Mouse (Mus musculus) cerebellum, postnatal 25 days (tissue): ENCODE data around the gene Oas2.
A peak's percentile ranks its signal among the peaks of the same experiment; 100 is the strongest.

Experiments used
- DNase-seq, 2 experiments: peaks; one replicate each; pipeline ENCODE4 v3.0.0; 2021; ENCODE audit warnings: mixed read lengths in 2 of 2

Gene Oas2

GRCm38 (mm10) chr5:120694695-120695074 lies 55.0 kb downstream of the Oas2 start:
- peak; percentile 74 to 79 for DNase-seq

DNA sequence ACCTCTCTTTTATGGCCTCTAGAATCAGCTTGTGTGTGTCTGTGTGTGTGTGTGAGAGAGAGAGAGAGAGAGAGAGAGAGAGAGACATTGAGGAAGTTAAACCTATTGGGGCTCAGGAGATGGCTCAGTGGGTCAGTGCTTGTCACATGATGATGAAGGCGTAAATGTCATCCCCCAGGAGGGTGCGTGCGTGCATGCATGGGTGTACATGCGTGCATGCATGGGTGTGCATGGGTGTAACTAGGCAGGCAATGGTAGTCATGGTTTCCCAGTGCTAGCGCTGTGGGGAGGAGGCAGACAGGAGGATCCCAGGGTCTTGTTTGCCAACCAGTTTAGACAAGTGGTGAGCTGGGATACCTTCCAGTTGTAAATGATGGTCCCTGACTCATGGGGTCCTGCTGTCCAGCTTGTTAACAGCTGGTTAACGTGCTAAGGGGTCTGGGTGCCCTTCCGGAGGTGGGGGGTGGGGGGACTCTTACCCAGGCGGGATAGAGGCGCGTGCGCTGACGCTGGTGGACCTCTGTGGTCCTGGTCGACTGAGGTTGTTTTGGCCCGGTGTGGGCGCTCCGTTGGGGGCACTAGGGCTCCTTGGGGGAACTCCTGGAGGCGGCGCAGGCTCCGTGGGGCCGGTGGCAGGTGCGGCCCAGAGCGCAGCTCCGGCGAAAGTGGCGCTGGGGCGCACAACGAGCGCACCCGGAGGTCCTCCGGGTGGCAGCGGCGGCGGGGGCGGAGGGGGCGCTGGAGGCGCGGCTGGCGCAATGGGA lies 55.5 kb downstream of the Oas2 start:
- no peak for DNase-seq

- no peak for DNase-seq
Observed at GRCm38 (mm10) chr5:120692034-120692433, 57.6 kb downstream of the Oas2 start.

- DNase-seq: no peak
Observed at GRCm38 (mm10) chr5:120690417-120690816, 59.2 kb downstream of the Oas2 start.

DNA sequence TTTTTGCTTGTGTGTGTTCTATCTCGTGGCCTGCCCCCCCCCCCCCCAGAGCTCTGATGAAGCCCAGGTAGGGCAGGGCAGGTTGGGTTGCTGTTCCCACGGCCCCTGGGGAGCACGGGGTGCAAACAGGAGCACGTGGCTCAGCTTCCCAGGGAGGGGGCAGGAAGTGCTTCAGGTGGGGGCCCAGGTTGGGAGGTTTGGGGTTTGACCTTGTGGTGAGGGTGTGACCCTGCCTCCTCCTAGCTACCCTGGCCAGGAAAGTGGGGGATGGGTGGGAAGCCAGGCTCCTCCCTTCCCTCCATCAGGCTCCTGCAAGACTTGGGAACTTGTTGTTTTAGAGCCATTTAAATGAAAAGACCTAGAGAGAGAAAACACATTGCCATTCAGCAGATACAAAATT lies 61.2 kb downstream of the Oas2 start:
- no peak for DNase-seq

DNA sequence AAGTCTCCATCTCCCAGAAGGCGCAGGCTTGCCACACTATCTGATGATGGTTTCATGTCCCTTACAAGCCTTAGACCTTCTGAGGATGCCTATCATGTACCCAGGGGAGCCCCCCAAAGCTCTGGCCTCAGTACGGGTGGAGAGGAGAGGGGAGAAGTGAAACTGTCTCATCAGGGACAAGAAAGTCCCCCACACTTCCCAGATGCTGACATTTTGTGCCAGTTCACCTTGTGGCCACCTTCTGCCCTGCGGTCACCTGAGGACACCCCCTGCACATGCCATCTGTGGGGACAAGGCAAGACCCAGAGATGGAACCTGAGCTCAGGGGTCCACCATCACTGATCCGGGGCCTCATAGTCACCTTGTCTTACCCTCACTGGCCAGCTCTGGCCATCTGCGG lies 61.8 kb downstream of the Oas2 start:
- no peak for DNase-seq

- DNase-seq: no peak
Observed at GRCm38 (mm10) chr5:120687484-120687851, 62.2 kb downstream of the Oas2 start.

GRCm38 (mm10) chr5:120686749-120687483 lies 62.7 kb downstream of the Oas2 start:
- no peak for DNase-seq

DNA sequence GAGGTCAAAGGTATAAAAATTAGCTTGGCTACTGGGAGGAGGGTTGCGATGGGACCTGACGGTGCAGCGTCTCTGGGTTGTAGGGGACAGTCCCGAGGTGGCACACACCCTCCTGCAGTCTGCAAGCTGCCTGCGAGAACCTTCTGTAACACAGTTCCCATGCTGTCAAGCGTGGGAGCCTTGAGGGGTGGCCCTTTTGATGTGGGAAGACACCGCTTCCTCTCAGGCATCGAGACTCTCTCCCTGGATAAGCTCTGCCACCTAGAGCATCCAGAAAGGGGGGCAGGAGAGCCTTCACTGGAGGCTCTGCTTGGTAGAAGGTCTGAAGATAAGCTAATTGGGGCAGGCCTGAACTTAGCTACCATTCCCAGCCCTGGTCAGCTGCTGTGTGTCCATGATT lies 64.0 kb downstream of the Oas2 start:
- DNase-seq: no peak

- no peak for DNase-seq
Observed at GRCm38 (mm10) chr5:120682982-120683771, 66.5 kb downstream of the Oas2 start.

DNA sequence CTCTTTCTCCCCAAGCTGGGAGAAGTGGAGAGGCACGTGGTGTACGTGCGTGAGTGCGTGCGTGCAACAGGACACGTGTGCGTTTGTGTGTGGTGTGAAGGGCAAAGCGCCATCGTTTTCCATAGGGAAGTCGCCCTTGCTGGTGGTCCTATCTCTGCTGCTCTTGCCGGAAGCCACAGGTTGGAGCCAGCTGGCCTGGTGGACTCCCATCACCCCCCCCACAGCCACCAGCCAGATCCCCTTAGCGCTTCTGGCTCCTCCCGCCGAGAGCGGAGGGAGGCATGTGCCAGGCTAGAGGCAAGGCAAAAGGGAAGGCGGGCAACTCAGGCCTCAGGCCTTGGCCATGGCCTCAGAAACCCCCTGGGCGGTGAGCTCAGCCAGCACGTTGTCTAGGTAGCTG lies 68.7 kb downstream of the Oas2 start:
- peak in 1 of 2 experiments; percentile 52 for DNase-seq
